10 mouse cellular contexts compared by ENCODE assay signal in the genomic region with DNA sequence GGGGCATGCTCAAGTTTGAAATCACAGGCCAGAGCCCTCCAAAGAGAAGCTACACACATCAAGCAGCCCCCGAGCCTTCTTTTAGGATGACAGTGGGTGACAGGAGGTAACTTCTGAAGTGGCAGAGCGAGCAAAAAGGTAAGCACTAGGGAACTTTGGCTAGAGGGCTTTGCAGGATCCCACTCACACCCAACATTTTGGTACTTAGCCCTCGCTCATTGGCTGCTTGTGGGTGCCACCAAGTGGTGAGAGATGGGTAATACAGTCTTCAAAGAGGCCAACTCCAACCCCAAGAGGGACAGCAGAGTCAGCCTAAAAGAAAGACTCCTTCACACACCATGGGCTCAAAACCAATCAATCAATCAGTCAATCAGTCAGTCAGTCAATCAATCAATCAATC.
A peak's percentile ranks its signal among the peaks of the same experiment; 100 is the strongest.
DNase-seq lines count a peak whose midpoint lies in the region; TF ChIP-seq lines count a peak whose summit lies in the region.
"Had no signal": no experiment of that assay in that cellular context is flagged by ENCODE, and none has a peak within 500 bp of the region (broad histone marks: within the 10 kb centered on the region; RNA-seq: fewer than 3 reads in every experiment).

No protein-coding gene starts in this region.

- peak; percentile 8 for TF ChIP-seq CTCF in C2C12 (IDR thresholded peaks at IDR 0.05; ENCODE audit: control insufficient read depth, insufficient read depth, insufficient read length)

- H3K79me3 ChIP-seq in C2C12 (ENCODE audit: low read depth) = no peaks in the 10 kb centered on the region

- H3K4me1 ChIP-seq in ES-E14 (ENCODE audit: control insufficient read depth in 2 of 2, insufficient read depth in 2 of 2, low read length in 2 of 2, poor library complexity in 1 of 2) = peaks cover 0 to 6% of the 10 kb centered on the region in 2 experiments; a peak in 1 of 4 replicates

- no peaks in the 10 kb centered on the region for H3K79me2 ChIP-seq in C2C12 (ENCODE audit: control insufficient read depth, insufficient read depth)

- no peaks in the 10 kb centered on the region for H3K36me3 ChIP-seq in C2C12 (ENCODE audit: control insufficient read depth, insufficient read depth)
- no peaks in the 10 kb centered on the region for H3K36me3 ChIP-seq in ES-E14 (ENCODE audit: control insufficient read depth, insufficient read depth, low read length, poor library complexity, severe bottlenecking)
- H3K36me3 ChIP-seq: stomach, embryonic 15.5 days had no signal

- no peak overlapping the region for H3ac ChIP-seq in C2C12 (ENCODE audit: control insufficient read depth, insufficient read length, low read depth)

- DNase-seq in layer of hippocampus, adult 11-12 months (ENCODE audit: low spot score) = peak; percentile 52
- DNase-seq in layer of hippocampus, adult 8-10 months (ENCODE audit: low spot score in 2 of 2) = no peak
- DNase-seq in ES-E14 (ENCODE audit: low read depth, low spot score) = peak; percentile 59
- peak; percentile 58 to 68 for DNase-seq in cerebellum, postnatal 36 days
- DNase-seq in kidney, postnatal 36 days = peak; percentile 31 to 61
- DNase-seq in thymus, postnatal 4 days = peak; percentile 47
- no peak for DNase-seq in gastrocnemius, adult 8-10 months (ENCODE audit: low spot score in 2 of 2)

- peaks cover 40% of the 10 kb centered on the region for H3K27me3 ChIP-seq in C2C12 (ENCODE audit: control insufficient read depth, insufficient read depth, insufficient read length)

- in situ Hi-C loops in ES-E14 (cut with MboI; ENCODE audit: low sequenced_read_pairs in 2 of 2, unreplicated experiment in 2 of 2) = no loop called here

- H3K4me3 ChIP-seq in C2C12 (ENCODE audit: insufficient read depth, poor library complexity, severe bottlenecking) = no peak overlapping the region
- H3K4me3 ChIP-seq in ES-E14 (ENCODE audit: insufficient read depth in 1 of 2, low read depth in 1 of 2, low read length in 2 of 2, poor library complexity in 1 of 2, severe bottlenecking in 1 of 2) = no peak overlapping the region
- H3K4me3 ChIP-seq: erythroblast, embryonic 14.5 days; stomach, embryonic 15.5 days had no signal

- no peaks in the 10 kb centered on the region for H3K9me3 ChIP-seq in ES-E14 (ENCODE audit: control insufficient read depth, insufficient read depth, low read depth, low read length)
- H3K9me3 ChIP-seq: stomach, embryonic 15.5 days had no signal

- H3K27ac ChIP-seq in ES-E14 (ENCODE audit: insufficient read depth, low read depth, low read length, poor library complexity, severe bottlenecking) = no peak overlapping the region
- H3K27ac ChIP-seq: stomach, embryonic 15.5 days had no signal

- no peak overlapping the region for H3K9ac ChIP-seq in ES-E14 (ENCODE audit: insufficient read depth, low read depth, low read length, poor library complexity, severe bottlenecking)
- H3K9ac ChIP-seq: stomach, embryonic 15.5 days had no signal

TF ChIP-seq in C2C12, 6 proteins besides CTCF, POLR2A, EP300 and RAD21:
- TF ChIP-seq MYOG (IDR thresholded peaks at IDR 0.05; ENCODE audit: control insufficient read depth, extremely low read depth, insufficient read length) = no peak
- TF ChIP-seq USF1 (IDR thresholded peaks at IDR 0.05; ENCODE audit: low read depth) = no peak
- no peak for TF ChIP-seq MYOD1 (IDR thresholded peaks at IDR 0.05; ENCODE audit: control insufficient read depth, insufficient read length, low read depth)
- no peak for TF ChIP-seq FOSL1 (IDR thresholded peaks at IDR 0.05; ENCODE audit: insufficient read depth, low read length, poor library complexity, severe bottlenecking)
- no peak for TF ChIP-seq MAX (IDR thresholded peaks at IDR 0.05)

TF ChIP-seq in ES-E14, 5 proteins besides CTCF, POLR2A, EP300 and RAD21:
- TF ChIP-seq ZC3H11A (IDR thresholded peaks at IDR 0.05; ENCODE audit: borderline replicate concordance, low read depth, low read length) (no peak), HCFC1 (IDR thresholded peaks at IDR 0.05; ENCODE audit: borderline replicate concordance, insufficient read depth, low read length) (no peak), CHD2 (IDR thresholded peaks at IDR 0.05; ENCODE audit: low read depth, low read length) (no peak), ZNF384 (IDR thresholded peaks at IDR 0.05; ENCODE audit: low read depth, low read length) (no peak), MAFK (IDR thresholded peaks at IDR 0.05; ENCODE audit: insufficient read depth, low read depth, low read length) (no peak)

Comparison
In these comparisons a context has a peak if more than half of its experiments do, and no peak if none do; other contexts are left out.
1. DNase-seq: peak in layer of hippocampus, adult 11-12 months (single experiment), ES-E14 (single experiment), cerebellum, postnatal 36 days (2 of 2), kidney, postnatal 36 days (2 of 2) and thymus, postnatal 4 days (single experiment); none in layer of hippocampus, adult 8-10 months (0 of 2) and gastrocnemius, adult 8-10 months (0 of 2).